Mouse (Mus musculus) mouse embryonic stem cell (cell line): ENCODE results near the gene Prkca.

Source experiments
- in situ Hi-C, 2 experiments: fragments of 300-500 bp; cut with MboI; formaldehyde crosslinking; loops; 1 replicate in 1 of 2; 3 replicates in 1 of 2; pipeline ENCODE4 v1.14.3; 2019 to 2020; ENCODE audit warnings: low sequenced_read_pairs in 2 of 2, low pct_unique_long_range_greater_than_20kb in 1 of 2, mixed read lengths in 1 of 2; ENCODE audit not compliant: unreplicated experiment in 1 of 2

Prkca gene

DNA sequence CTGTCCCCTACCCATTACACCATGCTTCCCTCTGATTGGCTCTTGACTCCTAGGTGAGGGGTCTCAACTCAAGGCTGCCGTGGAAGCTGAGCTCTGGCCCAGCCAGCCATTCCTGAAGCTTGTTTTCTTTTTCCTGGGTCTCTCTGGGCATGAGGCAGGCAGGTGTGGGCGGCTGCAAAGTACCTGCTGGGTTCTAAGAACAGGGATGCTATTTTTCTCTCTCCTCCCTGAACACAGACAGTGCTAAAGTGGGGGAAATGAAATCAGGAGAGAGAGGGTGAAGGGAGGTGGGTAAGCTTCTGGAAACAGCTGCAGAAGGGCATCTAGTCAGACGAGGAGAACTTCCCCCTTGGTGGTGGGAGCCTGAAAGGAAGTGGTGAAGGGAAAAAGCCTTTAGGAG, 414.0 kb downstream of the Prkca start:
- in situ Hi-C loops: no loop called here

- in situ Hi-C loops: no loop called here
These were observed 423.7 kb downstream of the Prkca start for GRCm38 (mm10) chr11:107919852-107920508.

DNA sequence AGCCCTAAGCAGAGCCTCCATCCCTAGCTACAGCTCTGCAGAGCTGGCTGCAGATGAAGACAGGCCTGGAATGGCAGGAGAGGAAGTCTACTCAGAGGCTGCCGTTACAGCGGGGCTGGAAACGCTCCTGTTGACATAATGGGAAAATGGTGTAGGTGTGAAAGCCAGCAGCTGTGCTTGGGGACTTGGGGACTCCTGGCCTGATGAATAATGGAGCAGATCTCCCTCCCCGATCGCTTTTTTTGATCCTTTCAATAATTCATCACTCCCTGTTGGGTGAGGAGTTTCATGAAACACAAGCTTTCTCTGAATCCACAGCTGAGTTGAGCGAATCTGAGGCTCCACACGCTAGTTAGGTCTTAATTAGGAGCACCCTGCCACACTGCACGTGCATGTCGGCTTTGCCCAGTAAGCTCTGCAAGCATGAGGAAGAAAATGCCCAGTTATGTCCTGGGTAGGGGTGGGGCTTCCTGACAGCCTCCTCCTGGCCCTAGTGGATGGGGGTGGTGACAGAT, 425.9 kb downstream of the Prkca start:
- in situ Hi-C loops: no loop called here

- in situ Hi-C loops: no loop called here
These were observed 429.0 kb downstream of the Prkca start, which contains the start of gene Cacng5 for GRCm38 (mm10) chr11:107914634-107915226. Cacng5 (minus strand) TSS chr11:107915055.

DNA sequence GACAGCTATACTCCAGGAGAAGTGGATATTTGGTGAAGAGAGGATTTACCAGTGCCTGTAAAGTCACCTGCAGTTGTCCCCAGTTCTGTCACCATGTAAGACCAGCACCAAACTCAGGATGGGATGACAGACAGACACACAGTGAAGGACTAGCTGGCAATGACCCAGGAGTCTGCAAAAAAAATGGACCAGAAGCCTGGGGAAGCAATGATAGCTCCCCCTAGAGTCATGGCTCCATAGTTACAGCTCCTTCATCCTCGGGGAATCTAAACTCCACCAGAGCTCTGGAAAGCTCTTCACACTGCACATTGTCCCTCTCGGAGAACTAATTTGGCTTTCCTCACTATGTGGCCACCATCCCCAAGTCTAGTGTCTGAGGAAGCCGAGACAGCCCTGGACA, 430.4 kb downstream of the Prkca start:
- in situ Hi-C loops: no loop called here

- in situ Hi-C loops: loop anchor here in 1 of 2 experiments (10.0 kb wide), 1 partner anchor 89 kb away; no protein-coding TSS in a partner anchor
These were observed 438.4 kb downstream of the Prkca start for GRCm38 (mm10) chr11:107905364-107905763.

- in situ Hi-C loops: loop anchor here in 1 of 2 experiments (10.0 kb wide), 1 partner anchor 91 kb away; no protein-coding TSS in a partner anchor
These were observed 439.6 kb downstream of the Prkca start for GRCm38 (mm10) chr11:107903966-107904605.

- in situ Hi-C loops: loop anchor here in 1 of 2 experiments (10.0 kb wide), 1 partner anchor 94 kb away; no protein-coding TSS in a partner anchor
These were observed 443.3 kb downstream of the Prkca start for GRCm38 (mm10) chr11:107900470-107900869.

GRCm38 (mm10) chr11:107898698-107899097, 445.0 kb downstream of the Prkca start:
- in situ Hi-C loops: no loop called here

DNA sequence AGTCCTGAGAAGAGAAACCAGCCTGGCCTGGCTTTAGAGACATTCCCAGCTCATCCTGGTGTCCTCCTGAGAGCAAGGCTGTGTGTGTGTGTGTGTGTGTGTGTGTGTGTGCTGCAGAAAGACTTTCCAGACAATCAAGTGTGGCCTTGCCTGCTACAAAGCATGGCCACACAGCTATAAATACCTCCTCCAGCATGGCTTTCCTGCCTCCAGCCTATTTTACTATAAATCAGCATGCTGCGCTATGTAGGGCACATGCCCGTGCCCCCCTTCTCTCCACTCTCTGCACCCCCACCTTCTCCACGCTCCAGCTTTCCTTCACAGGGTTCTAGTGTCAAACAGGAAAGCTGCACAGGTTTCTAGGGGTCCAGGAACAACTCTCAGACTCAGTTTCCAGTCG, 448.1 kb downstream of the Prkca start:
- in situ Hi-C loops: no loop called here

- in situ Hi-C loops: no loop called here
These were observed 452.4 kb downstream of the Prkca start for GRCm38 (mm10) chr11:107891377-107891776.

DNA sequence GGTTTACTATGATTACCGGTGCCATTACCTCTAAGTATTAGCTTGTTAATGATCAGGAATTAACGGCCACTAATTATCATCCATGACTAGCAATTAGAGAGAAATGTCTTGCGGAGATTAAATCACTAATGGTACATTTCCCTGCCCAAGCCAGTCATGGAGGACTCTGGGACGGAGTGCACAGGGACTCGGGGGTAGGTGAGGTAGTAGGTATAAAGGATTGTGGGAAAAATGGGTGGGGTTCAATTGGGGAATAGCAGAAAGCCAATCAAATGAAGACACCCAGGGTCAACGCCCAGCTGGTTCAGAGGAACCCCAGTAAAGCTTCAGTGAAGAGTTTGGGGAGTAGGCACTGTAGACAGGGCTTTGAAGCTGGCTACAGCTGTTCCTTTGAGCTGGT, 456.4 kb downstream of the Prkca start:
- in situ Hi-C loops: no loop called here
